Mouse (Mus musculus): ENCODE data around the gene Tbl2.
A peak's percentile ranks its signal among the peaks of the same experiment; 100 is the strongest.

Tbl2 gene

DNA sequence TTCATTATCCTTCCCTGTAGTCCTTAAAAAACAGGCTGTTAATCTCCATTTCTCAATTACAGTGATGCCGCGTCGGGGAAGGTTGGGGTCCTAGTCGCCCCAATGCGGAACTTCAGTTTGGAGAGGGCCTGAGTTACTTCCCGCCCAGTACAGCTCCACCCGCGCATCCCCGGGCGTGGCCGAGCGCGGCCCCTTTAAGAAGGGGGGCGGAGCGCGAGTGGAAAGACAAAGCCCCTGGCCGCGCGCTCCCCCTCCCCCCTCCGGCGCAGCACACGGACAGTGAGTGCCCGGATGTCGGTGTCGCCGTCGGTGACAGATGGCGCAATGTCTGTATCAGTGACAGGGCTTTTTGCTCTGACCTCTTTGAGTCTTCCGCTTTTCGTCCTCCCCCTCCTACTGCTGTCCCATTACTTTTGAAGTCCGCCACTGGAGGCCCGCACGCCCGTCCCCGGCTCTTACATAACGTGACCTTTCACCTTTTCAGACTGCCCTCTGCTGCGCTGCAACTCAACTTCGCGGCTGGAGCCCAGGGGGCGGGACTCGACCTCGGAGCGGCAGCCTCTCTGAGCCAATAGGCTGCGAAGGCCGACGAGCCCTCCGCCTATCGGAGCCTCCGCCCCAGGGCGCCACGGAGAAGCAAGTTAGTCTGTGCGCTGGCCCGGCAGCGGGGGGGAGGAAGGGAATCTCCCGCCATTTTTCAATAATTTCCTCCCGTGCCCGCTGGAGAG lies 37.3 kb downstream of the Tbl2 start, which contains the start of gene Baz1b:
Gene Baz1b (plus strand): TSS at position 644 of the 728 bp plus-strand sequence.
- peak; percentile 99 for DNase-seq (ENCODE audit: inconsistent ontology term)

DNA sequence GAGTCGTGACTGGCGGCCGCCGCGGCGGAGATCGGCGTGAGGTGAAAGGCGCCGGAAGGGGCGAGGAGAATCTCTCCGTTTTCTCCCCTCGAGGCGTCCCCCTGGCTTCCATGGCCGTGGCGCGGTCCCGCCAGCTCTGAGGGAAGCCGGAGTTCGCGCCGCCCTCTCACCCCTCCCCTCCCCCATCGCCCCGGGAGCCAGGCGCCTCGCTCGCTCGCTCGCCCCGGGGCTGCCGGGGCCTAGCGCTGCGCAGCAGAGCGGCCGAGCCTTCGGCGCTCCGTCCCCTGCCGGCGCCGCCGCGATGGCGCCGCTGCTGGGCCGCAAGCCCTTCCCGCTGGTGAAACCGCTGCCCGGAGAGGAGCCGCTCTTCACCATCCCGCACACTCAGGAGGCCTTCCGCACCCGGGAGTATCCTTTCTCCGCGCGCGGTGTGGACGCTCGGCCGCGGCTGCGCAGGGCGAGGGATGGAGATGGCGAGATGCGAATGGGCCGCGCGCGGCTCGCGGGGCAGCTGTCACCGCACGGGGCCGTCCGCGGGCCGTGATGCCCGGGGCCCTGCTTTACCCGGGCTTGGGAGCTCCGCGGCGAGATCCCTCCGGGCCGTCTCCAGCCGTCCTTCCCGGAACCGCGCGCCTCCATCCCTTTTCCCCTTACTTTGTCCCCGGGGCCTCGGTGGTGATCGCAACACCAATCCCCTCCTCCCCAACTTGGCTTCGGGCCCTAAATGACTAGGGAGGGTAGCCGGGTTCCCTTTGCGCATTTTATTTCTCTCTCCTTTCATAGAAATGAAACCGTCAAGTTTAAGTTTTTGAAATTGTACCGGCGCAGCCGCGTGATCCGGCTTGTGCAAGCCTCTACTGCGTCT lies 38.1 kb downstream of the Tbl2 start:
- no peak for DNase-seq (ENCODE audit: inconsistent ontology term)

DNA sequence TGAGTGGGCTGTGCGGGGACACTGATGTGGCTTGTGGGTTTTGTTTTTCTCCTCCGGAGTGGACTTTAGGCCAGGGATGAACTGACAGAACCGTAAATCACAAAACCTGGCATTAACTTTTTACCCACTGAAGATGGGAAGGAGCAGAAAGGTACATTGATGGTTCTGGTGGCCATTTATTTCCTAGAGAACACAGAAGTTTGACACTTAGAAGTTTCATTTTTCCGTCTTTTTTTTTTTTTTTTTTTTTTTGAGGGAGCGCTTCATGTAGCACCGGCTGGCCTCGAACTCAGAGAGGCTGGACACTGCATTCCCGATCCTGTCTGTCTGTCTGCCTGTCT lies 38.7 kb downstream of the Tbl2 start:
- DNase-seq (ENCODE audit: inconsistent ontology term) = no peak

DNA sequence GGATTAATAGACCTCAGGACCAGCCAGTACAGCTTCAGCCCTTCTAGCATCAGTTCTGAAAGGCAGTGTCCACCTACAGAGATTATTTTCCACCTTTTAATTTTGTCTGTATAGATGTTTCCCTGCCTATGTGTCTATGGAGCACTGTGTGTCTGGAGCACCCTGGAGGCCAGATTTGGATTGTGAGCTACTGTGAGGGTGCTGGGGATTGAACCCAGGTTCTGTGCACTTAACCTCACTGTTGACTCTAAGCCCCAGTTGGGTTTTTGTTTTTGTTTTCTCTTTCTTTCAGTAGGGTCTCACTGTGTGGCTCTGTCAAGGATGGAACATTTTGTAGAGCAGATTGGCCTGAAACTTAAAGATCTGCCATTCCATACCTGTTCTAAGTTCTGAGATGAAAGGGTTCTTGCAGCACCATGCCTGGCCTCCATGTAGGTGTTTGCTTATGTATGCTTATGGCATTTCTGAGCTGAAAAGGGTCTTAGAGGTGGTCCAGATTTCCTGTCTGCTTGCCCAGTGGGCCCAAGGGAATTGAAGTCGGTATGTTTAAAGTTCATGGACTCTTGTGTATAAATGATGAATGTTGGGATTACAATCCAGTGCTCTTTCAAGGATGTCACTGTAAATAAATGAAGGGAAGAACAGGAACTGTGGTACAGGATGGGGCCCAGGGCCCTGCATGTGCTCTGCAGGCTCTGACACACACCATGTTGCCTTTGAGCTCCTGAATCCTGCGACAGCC lies 40.0 kb downstream of the Tbl2 start:
- DNase-seq (ENCODE audit: inconsistent ontology term) = no peak

DNA sequence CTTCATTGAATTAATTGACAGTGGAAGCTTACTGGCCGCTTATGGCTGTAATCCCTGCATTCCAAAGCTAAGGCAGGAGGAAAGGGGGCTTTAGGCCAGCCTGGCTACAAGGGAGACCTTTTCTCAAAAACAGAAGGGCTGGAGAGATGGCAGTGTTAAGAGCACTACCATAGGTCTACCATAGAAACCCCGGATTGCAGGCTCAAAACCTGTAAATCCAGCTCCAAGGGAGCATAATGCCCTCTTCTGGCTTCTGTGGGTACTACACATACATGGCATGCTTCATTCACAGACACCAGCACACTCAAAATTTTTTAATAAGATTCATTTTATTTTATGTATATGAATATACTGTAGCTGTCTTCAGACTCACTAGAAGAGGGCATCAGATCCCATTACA lies 42.2 kb downstream of the Tbl2 start:
- peak; percentile 39 for DNase-seq (ENCODE audit: inconsistent ontology term)

DNA sequence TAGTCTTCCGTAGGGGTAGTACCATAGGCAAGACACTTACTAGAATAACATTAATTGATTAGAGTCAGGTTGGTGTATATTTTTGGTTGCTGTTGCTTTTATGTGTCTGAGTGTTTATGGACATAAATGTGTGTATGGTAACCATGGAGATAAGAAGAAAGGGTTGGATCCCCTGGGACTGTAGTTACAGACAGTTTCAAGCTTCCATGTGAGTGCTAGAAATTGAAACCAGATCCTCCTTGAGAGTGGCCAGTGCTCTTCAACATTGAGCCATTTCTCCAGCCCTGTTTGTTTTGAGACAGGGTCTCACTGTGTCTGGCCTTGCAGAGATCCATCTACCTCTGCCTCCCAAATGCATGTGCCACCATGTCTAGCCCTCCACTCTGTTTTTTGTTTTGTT lies 43.0 kb downstream of the Tbl2 start:
- no peak for DNase-seq (ENCODE audit: inconsistent ontology term)

DNA sequence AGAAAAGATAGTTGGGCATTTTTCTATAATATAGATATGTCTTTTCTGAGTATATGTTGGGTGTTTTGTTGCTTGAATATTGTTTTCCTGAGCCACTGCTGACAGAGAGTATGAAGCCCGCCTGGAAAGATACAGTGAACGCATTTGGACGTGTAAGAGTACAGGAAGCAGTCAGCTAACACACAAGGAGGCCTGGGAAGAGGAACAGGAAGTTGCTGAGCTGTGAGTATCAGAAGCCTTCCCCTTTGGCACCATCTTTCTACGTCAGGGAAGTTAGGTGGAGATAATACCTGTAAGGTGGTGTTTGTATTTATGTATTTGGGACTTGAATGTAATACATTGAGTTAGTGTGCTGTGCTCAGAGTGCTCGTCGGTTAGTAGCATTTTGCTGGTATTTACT lies 46.9 kb downstream of the Tbl2 start:
- DNase-seq (ENCODE audit: inconsistent ontology term) = no peak

DNA sequence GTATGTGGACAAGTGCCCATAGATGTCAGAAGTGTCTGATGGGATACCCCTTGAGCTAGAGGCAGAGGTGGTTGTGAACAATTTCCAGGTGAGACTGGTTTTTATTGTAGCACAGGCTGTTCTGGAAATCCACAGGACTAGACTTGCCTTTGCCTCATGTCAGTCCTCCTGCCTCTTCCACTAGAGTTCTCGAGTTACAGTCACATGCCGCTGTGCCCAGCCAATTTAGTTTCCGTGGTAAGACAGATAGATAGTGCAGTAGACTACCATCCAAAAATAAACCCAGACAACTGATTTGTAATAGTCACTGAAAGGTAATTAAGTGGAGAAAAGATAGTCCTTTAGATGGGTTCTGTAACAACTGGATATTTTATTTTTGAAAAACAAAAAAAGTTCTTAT lies 53.3 kb downstream of the Tbl2 start:
- no peak for DNase-seq (ENCODE audit: inconsistent ontology term)

DNA sequence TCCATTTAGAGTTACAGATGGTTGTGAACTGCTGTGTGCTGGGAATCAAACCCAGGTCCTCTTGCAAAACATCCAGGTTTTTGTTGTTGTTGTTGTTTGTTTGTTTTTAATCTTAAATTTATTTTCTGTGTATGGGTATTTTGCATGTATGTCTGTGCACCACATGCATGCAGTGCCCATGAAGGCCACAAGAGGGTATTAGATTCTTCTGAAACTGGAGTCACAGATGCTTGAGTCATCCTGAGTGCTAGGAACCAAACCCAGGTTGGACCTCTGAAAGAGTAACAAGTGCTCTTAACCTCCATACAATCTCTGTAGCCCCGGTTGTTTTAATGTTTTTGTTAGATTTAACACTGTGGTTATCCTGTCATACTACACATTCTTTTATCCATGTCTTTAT lies 58.7 kb downstream of the Tbl2 start:
- no peak for DNase-seq (ENCODE audit: inconsistent ontology term)

All from Muller cell, postnatal 12 days (primary cell).